Mouse (Mus musculus) CD4-positive, CD25-positive, alpha-beta regulatory T cell, adult 9 weeks (primary cell): Measurements from ENCODE around the gene Kcnip2. TPM values are rescaled to one million over a fixed set of nuclear protein-coding genes. Genes with fewer than 3 reads are reported as not detected.

ENCODE experiments used
- polyA plus RNA-seq: library from polyadenylated mRNA; unstranded; fragments of 100-300 nt; shearing (Covaris generic); gene quantifications from one replicate; pipeline ENCODE4 v1.2.1, GENCODE M21; 2017

Gene Kcnip2
- 11.4 TPM for polyA plus RNA-seq

GRCm38 (mm10) chr19:45815831-45816405, at the start of gene Kcnip2:
Kcnip2 (minus strand) TSS chr19:45816061.

GRCm38 (mm10) chr19:45783181-45783932, 32.5 kb downstream of the Kcnip2 start, which contains the start of gene Mgea5:
Mgea5 (minus strand) TSS chr19:45783837.

GRCm38 (mm10) chr19:45749243-45750043, 66.4 kb downstream of the Kcnip2 start, which contains the start of gene Npm3:
Npm3 (minus strand) TSS chr19:45749591.

GRCm38 (mm10) chr19:45742218-45742983, 73.5 kb downstream of the Kcnip2 start, which contains the start of gene Fgf8:
Fgf8 (minus strand) TSS chr19:45742915.

Other genes with a start within 250 kb of the Kcnip2 start
- 12.0 TPM for gene Fbxw4, start 155.7 kb downstream of the Kcnip2 start, polyA plus RNA-seq
- gene Fgf8, start 73.1 kb downstream of the Kcnip2 start, polyA plus RNA-seq = not detected
- gene Npm3, start 66.5 kb downstream of the Kcnip2 start, polyA plus RNA-seq = 52.0 TPM
- 99.1 TPM for gene Mgea5, start 32.2 kb downstream of the Kcnip2 start, polyA plus RNA-seq
- 17.1 TPM for gene Armh3, start 182.4 kb upstream of the Kcnip2 start, polyA plus RNA-seq
- 8.6 TPM for gene Hps6, start 187.4 kb upstream of the Kcnip2 start, polyA plus RNA-seq
- gene Pprc1, start 228.8 kb upstream of the Kcnip2 start, polyA plus RNA-seq = 44.5 TPM
- gene Ldb1, start 229.2 kb upstream of the Kcnip2 start, polyA plus RNA-seq = 34.4 TPM